Mouse (Mus musculus) intestine, embryonic 16.5 days (tissue): ENCODE results near the gene Cmip. TPM values are rescaled to one million over a fixed set of nuclear protein-coding genes. Genes with fewer than 3 reads are reported as not detected.

Source experiments
- ATAC-seq: fragments of 200-750 bp; cut with Nextera tagmentation; 2 replicates; pipeline ENCODE4 v1.8.0; 2017; ENCODE audit warnings: moderate TSS enrichment, moderate library complexity
- H3K27ac ChIP-seq: fragments of 300-500 bp; sonication (generic); 2 replicates; pipeline ENCODE4 v1.5.1; 2014; ENCODE audit warnings: mild to moderate bottlenecking, low read length
- H3K27me3 ChIP-seq: fragments of 300-500 bp; sonication (generic); replicated peaks from 2 replicates; pipeline ENCODE4 v1.6.1; 2014; ENCODE audit warnings: low read length, control low read depth, mixed read lengths; ENCODE audit not compliant: control insufficient read depth, insufficient read depth
- H3K36me3 ChIP-seq: fragments of 300-500 bp; sonication (generic); 2 replicates; pipeline ENCODE4 v1.6.1; 2014; ENCODE audit warnings: low read length, control low read depth; ENCODE audit not compliant: control insufficient read depth, insufficient read depth
- H3K4me1 ChIP-seq: fragments of 300-500 bp; sonication (generic); 2 replicates; pipeline ENCODE4 v1.6.1; 2014; ENCODE audit warnings: low read length, control low read depth, mixed read lengths; ENCODE audit not compliant: control insufficient read depth, insufficient read depth
- H3K4me2 ChIP-seq: fragments of 300-500 bp; sonication (generic); 2 replicates; pipeline ENCODE4 v1.6.1; 2014; ENCODE audit warnings: low read depth, low read length, control low read depth
- H3K4me3 ChIP-seq: fragments of 300-500 bp; sonication (generic); 2 replicates; pipeline ENCODE4 v1.5.1; 2014; ENCODE audit warnings: mild to moderate bottlenecking, low read length
- H3K9ac ChIP-seq: fragments of 300-500 bp; sonication (generic); 2 replicates; pipeline ENCODE4 v1.6.1; 2014; ENCODE audit warnings: low read depth, low read length
- H3K9me3 ChIP-seq: fragments of 300-500 bp; sonication (generic); 2 replicates; pipeline ENCODE4 v1.6.1; 2016; ENCODE audit warnings: low read length, control low read depth; ENCODE audit not compliant: control insufficient read depth
- WGBS: fragments of 180-500 bp; shearing (Covaris S2); extraction: QIAGEN DNeasy Blood & Tissue Kit; methylation state at CpG from one replicate; pipeline ENCODE4 v1.1.7; 2014; 5-methylcytosine and 5-hydroxymethylcytosine counted together
- polyA plus RNA-seq: library from polyadenylated mRNA; unstranded; fragments of >200 nt; fragmentation: Nextera tagmentation; extraction: Ambion mirVana; gene quantifications from 2 replicates; pipeline ENCODE4 v1.2.1, GENCODE M21; 2015

Gene Cmip
- polyA plus RNA-seq, 1 experiment from 2014 or later = 16.8 TPM

DNA sequence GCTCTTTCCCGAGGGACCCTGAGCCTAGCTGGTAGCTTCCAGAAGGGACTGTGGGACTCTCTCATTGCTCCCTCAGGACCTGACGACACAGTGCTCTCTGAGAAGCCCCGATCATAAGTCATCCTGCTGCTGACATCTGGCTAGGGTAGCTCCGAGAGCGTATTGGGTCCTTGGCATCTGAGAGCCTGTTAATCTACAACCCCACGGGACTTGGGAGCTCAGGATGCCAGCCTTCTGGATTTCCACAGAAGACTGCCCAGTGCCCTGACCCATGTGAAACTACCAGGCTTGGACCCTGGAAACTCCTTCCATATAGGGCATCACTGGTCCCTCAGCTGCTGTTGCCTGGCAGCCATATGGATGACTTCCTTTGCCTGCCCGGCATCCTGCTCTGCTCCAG lies 43.3 kb downstream of the Cmip start:
- H3K9me3 ChIP-seq = no peaks in the 10 kb centered on the region
- no peak overlapping the region for H3K4me2 ChIP-seq
- ATAC-seq = no peak
- peaks cover 66% of the 10 kb centered on the region for H3K4me1 ChIP-seq
- H3K9ac ChIP-seq = no peak overlapping the region
- no peaks in the 10 kb centered on the region for H3K27me3 ChIP-seq
- H3K36me3 ChIP-seq = no peaks in the 10 kb centered on the region
- peak overlapping the region; percentile 45 for H3K27ac ChIP-seq
- WGBS = 49% methylated on average over 7 of the region's 7 CpGs
- H3K4me3 ChIP-seq = no peak overlapping the region

DNA sequence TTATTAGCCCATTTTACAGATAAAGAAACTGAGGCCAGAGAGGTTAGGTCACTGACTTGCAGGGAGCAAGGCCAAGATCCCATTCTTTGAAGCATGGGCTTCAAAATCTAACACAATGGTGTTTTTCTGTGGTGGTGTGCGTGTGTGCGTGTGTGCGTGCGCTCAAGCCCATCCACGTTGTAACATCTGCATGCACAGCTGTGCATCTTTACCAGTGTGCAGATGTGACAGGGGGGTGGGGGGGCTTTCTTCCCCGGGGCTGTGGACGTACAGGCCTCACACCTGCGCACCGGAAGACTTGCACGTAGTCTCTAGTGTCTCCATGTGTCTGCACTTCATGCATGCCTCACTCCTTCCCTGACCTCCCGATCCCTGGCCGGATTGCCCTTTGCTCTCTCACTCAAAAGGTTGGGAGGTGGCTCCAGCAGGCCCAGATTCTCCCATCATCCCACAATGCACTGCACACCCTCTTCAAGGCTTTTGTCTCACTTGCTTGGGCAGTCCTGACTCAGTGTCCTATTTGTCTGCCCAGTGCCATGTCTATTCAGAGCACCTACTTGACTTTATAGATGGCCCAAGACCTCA lies 44.7 kb downstream of the Cmip start:
- H3K27ac ChIP-seq = no peak overlapping the region
- 82% methylated on average over 12 of the region's 12 CpGs for WGBS
- H3K36me3 ChIP-seq = no peaks in the 10 kb centered on the region
- ATAC-seq = no peak
- H3K4me2 ChIP-seq = no peak overlapping the region
- H3K27me3 ChIP-seq = no peaks in the 10 kb centered on the region
- peaks cover 73% of the 10 kb centered on the region for H3K4me1 ChIP-seq
- no peaks in the 10 kb centered on the region for H3K9me3 ChIP-seq
- H3K9ac ChIP-seq = no peak overlapping the region; the same call in 1 of the 2 replicates
- no peak overlapping the region for H3K4me3 ChIP-seq

DNA sequence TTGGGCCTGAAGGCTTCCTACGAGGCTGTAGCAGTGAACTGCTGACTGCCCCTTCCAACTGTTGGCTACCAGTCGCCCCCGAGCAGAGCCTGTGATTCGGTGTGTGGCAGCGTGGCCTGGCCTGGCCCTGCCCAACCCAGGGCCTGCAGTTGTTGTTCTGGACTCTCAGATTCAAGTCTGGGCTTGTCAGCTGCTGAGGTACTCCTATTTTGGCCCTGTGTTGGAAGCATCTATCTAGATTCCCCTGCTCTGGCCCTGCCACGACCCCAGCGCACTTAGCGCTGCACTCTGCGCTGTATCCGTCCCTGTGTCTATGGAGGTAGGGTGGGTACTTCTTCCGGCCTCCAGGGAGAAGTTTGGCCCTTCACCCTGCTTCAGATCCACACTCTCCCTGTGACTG lies 45.2 kb downstream of the Cmip start:
- Histone ChIP-seq H3K4me3 (no peak overlapping the region), H3K9me3 (no peaks in the 10 kb centered on the region), H3K27ac (no peak overlapping the region), H3K4me1 (peaks cover 75% of the 10 kb centered on the region), H3K36me3 (no peaks in the 10 kb centered on the region), H3K9ac (no peak overlapping the region; the same call in 1 of the 2 replicates), H3K27me3 (no peaks in the 10 kb centered on the region), H3K4me2 (no peak overlapping the region)
- WGBS = 78% methylated on average over 11 of the region's 11 CpGs
- ATAC-seq = no peak

DNA sequence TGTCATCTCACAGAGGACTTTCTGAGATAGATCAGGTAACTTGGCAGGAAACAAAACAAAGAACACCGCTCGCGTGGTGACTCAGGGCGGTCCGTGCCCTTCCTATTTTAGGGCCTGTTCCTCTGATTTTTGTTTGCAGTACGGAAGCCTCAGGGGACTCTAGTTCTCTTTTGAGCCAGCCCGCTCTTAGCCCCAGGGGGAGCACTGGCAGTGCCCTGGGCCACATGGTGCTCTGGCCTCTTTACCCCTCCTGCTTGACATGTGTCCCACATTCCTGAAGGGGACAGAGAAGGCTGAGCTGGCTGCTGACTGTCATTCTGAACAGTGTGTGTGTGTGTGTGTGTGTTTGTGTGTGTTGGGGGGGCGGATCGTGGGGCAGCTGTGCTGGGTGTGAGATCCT lies 46.8 kb downstream of the Cmip start:
- Histone ChIP-seq H3K36me3 (no peaks in the 10 kb centered on the region), H3K27me3 (no peaks in the 10 kb centered on the region), H3K9me3 (no peaks in the 10 kb centered on the region), H3K27ac (peak overlapping the region; percentile 20; the same call in 1 of the 2 replicates), H3K4me3 (no peak overlapping the region), H3K4me1 (peaks cover 74% of the 10 kb centered on the region), H3K4me2 (no peak overlapping the region), H3K9ac (peak overlapping the region; percentile 36; the same call in 1 of the 2 replicates)
- WGBS = 41% methylated on average over 9 of the region's 9 CpGs
- no peak for ATAC-seq

DNA sequence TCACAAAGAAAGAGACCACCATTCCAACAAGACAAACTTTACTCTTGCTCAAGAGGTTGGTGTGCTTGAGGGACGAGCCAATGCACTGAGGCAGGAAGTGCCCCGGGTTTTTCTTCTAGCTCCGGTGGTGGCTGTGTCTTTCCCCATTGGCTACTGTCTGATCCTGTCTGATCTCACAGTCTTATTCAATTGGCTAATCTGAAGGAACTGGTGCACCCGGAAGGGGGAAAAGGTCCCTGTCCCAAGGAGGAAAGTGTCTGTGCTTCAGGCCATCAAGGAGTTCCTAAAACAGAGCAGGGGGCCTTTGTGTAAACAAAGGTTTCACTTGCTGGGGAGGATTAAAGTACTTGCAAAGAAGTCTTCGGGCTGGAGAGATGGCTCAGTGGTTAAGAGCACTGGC lies 48.5 kb downstream of the Cmip start:
- Histone ChIP-seq H3K27ac (peak overlapping the region; percentile 15; the same call in 1 of the 2 replicates), H3K27me3 (no peaks in the 10 kb centered on the region), H3K9ac (no peak overlapping the region), H3K4me1 (peaks cover 65% of the 10 kb centered on the region), H3K4me2 (no peak overlapping the region), H3K9me3 (no peaks in the 10 kb centered on the region), H3K4me3 (no peak overlapping the region), H3K36me3 (no peaks in the 10 kb centered on the region)
- no peak for ATAC-seq
- 44% methylated on average over 5 of the region's 5 CpGs for WGBS

DNA sequence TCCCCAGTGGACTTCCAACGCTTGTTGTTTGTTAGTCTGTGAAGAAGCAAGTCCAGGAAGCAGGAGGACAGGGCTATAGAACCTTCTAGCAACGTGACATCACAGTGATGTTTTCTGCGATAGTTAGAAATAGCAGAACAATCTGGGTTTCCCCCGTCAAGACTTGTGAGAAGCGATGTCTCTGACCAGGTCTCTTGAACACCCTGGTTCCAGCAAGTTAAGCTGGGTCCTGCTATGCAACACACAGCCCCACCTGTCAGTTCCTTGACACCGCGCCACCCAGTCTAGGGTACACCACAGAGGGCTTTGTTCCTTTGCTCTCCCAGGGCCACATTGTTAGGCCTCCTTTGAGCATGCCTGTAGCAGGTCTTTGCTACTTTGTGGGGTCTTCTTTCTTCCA lies 49.9 kb downstream of the Cmip start:
- Histone ChIP-seq H3K36me3 (no peaks in the 10 kb centered on the region), H3K9ac (no peak overlapping the region), H3K27ac (no peak overlapping the region), H3K4me2 (no peak overlapping the region), H3K4me3 (no peak overlapping the region), H3K27me3 (no peaks in the 10 kb centered on the region), H3K4me1 (peaks cover 62% of the 10 kb centered on the region), H3K9me3 (no peaks in the 10 kb centered on the region)
- WGBS = 89% methylated on average over 7 of the region's 7 CpGs
- no peak for ATAC-seq

DNA sequence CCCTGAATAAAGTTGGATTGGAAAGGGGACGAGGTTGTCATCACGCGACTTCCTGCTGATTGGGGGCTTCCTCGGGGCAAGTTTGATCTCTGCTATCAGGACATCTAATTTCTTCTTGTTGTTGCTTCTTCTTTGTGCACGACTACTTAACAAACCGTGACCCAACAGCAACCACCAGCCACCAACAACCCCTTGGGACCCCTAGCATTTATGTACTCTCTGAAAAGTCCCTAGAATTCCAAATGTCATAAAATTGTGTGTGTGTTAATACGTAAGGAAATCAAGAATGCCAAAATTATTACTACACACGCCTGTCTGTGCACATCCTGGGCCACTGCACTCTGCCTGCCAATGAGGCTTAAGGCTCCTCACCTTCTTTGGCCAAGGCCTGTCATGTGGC lies 50.4 kb downstream of the Cmip start:
- 85% methylated on average over 8 of the region's 8 CpGs for WGBS
- H3K4me1 ChIP-seq = peaks cover 62% of the 10 kb centered on the region
- no peak overlapping the region for H3K4me3 ChIP-seq
- H3K9me3 ChIP-seq = no peaks in the 10 kb centered on the region
- H3K27ac ChIP-seq = no peak overlapping the region
- H3K4me2 ChIP-seq = no peak overlapping the region
- ATAC-seq = no peak
- no peaks in the 10 kb centered on the region for H3K36me3 ChIP-seq
- H3K9ac ChIP-seq = no peak overlapping the region
- H3K27me3 ChIP-seq = no peaks in the 10 kb centered on the region

DNA sequence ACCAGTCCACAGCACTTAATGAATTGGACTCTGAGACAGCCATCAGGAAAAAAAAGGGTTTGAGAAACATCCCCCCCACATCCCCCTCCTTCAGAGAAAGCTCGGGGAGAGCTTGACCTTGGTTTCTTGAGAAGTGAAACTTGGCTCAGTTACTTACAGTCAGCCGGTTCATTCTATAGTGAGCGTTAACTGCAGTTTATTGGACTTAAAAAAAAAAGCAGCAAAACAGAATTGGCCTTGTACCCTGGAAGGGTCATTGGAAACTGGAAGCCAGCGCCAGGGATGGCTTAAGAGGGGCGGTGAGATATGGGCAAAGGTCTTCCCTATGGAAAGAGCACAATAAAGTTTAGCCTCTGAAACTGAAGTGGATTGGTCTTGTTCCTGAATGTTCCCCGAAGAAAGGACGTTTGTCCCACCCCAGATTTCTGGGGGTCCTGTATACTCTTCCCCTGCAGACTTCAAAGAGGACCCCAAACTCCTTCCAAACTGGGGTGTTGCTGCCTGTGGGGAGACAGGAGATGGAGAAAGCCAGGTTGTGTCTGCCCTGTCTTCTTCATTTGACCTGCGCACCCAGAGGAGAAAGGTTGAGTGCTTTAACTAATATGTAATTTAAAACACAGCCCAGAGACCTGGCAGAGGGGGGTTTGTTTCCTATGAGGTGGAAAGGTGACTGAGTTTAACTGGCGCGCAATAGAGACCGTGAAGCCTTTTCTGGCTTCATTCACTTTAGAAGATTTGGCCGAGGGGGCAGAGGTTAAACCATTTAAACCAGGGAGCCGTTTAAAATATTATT lies 51.6 kb downstream of the Cmip start:
- H3K27me3 ChIP-seq = no peaks in the 10 kb centered on the region
- peak; percentile 21; the same call in 1 of the 2 replicates for ATAC-seq

DNA sequence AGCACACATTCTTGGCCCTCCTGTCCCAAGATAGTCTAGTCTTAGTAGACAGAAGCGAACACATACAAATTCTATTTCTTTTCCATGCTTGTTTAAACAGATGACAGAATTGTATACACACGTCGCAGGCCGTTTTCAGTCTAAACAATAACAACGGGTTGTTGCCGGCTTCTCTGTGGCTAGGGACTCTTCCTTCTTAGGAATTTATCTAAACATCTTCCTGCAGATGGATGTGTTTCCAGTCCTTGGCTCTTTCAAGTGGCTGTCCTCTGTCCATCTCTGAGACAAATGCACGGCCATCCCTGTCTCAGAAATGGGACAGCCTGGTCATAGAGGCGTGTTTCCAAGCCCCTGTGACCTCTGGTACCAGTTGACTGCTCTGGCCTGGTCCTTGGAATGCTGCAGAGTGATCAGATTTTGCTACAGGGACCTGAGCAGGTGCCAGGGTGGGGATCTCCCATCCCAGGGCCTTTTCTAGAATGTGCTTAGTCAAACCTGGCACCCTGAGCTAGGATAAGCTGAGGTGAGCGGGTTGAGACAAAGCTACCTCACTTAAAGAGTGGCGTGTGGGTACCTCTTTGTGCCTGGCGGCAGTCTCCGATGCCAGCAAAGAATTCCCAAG lies 52.9 kb downstream of the Cmip start:
- no peak for ATAC-seq
- peak overlapping the region; percentile 65 for H3K27ac ChIP-seq
- no peak overlapping the region for H3K4me3 ChIP-seq
- no peak overlapping the region for H3K4me2 ChIP-seq
- H3K36me3 ChIP-seq = no peaks in the 10 kb centered on the region
- no peaks in the 10 kb centered on the region for H3K9me3 ChIP-seq
- 71% methylated on average over 12 of the region's 12 CpGs for WGBS
- H3K9ac ChIP-seq = 0 out of 2 replicates have a peak overlapping the region, but pooled peaks have one; percentile 21
- no peaks in the 10 kb centered on the region for H3K27me3 ChIP-seq
- peaks cover 56% of the 10 kb centered on the region for H3K4me1 ChIP-seq

More for the DNA sequence above, 51.6 kb downstream of the Cmip start:
- Histone ChIP-seq H3K9ac (no peak overlapping the region), H3K9me3 (no peaks in the 10 kb centered on the region), H3K36me3 (no peaks in the 10 kb centered on the region), H3K4me1 (peaks cover 54% of the 10 kb centered on the region), H3K27ac (peak overlapping the region; percentile 71), H3K4me3 (no peak overlapping the region), H3K4me2 (no peak overlapping the region)
- WGBS = 62% methylated on average over 13 of the region's 13 CpGs
